Mouse (Mus musculus) C2C12 (cell line): ENCODE measurements at regions not wholly inside any gene's neighbourhood (a gene's known extent, or its start where the extent isn't known, plus 50 kb on each side); places are given as distances from the start of the nearest gene placed in this dataset.

Experiments used
- CEBPB ChIP-seq: IDR thresholded peaks from one replicate; pipeline ENCODE4 v1.6.1; 2011; ENCODE audit warnings: low read depth, mild to moderate bottlenecking, control low read depth, moderate library complexity
- CTCF ChIP-seq: IDR thresholded peaks from one replicate; pipeline ENCODE4 v1.5.1; 2011; ENCODE audit not compliant: control insufficient read depth, insufficient read depth, insufficient read length
- MAX ChIP-seq: IDR thresholded peaks from one replicate; pipeline ENCODE4 v1.6.1; 2011; ENCODE audit warnings: mild to moderate bottlenecking, control low read depth
- USF1 ChIP-seq: IDR thresholded peaks from one replicate; pipeline ENCODE4 v1.6.1; 2011; ENCODE audit warnings: low read depth, mild to moderate bottlenecking, control low read depth, moderate library complexity

DNA sequence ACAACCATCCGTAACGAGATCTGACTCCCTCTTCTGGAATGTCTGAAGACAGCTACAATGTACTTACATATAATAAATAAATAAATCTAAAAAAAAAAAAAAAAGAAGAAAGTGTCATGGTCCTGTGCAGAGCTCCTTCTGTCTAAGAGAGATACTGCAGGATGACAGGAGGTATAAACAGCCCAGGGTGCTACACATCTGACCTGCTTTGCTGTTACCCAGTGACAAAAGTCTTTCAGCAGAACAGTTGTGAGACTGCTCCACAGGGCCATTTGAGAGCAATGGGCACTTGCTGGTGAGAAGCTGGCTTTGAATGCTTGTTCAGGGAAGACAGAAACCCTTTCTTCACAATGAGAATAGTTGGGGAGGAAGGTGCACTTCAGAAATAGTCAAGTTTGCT lies 102.9 kb upstream of the Ctso start:
- TF ChIP-seq CTCF (no peak), CEBPB (no peak), MAX (no peak), USF1 (no peak)
